Mouse (Mus musculus) liver, adult 2 months (tissue): ENCODE results near the gene Ykt6. TPM values are rescaled to one million over a fixed set of nuclear protein-coding genes. Genes with fewer than 3 reads are reported as not detected.
A peak's percentile ranks its signal among the peaks of the same experiment; 100 is the strongest.

ENCODE experiments used
- DNase-seq: peaks from one replicate; pipeline ENCODE4 v3.0.0-alpha.2; 2011; ENCODE audit warnings: low read depth, low spot score; ENCODE audit errors: extremely low read depth
- H3K27ac ChIP-seq: fragments of 200-500 bp; replicated peaks from 2 replicates; pipeline ENCODE4 v1.5.1; 2012; ENCODE audit warnings: low read depth, mild to moderate bottlenecking, control low read depth, inconsistent platforms, low read length; ENCODE audit not compliant: insufficient read depth
- H3K27me3 ChIP-seq: fragments of 200-500 bp; 2 replicates; pipeline ENCODE4 v1.6.1; 2012; ENCODE audit warnings: mild to moderate bottlenecking, moderate library complexity, low read length, inconsistent platforms; ENCODE audit not compliant: control insufficient read depth, insufficient read depth
- H3K36me3 ChIP-seq: fragments of 200-500 bp; 2 replicates; pipeline ENCODE4 v1.6.1; 2012; ENCODE audit warnings: low read length, inconsistent platforms; ENCODE audit not compliant: control insufficient read depth, insufficient read depth
- H3K4me1 ChIP-seq: fragments of 200-500 bp; 2 replicates; pipeline ENCODE4 v1.6.1; 2011; ENCODE audit warnings: low read length; ENCODE audit not compliant: control insufficient read depth, insufficient read depth
- H3K4me3 ChIP-seq: fragments of 200-500 bp; 2 replicates; pipeline ENCODE4 v1.5.1; 2011; ENCODE audit warnings: low read depth, mild to moderate bottlenecking, control low read depth, low read length, moderate library complexity; ENCODE audit not compliant: insufficient read depth
- H3K79me2 ChIP-seq: fragments of 200-500 bp; 2 replicates; pipeline ENCODE4 v1.6.1; 2012; ENCODE audit warnings: inconsistent platforms, mild to moderate bottlenecking, low read length, moderate library complexity; ENCODE audit not compliant: control insufficient read depth, insufficient read depth
- H3K9ac ChIP-seq: fragments of 200-500 bp; 2 replicates; pipeline ENCODE4 v1.6.1; 2012; ENCODE audit warnings: low read depth, mild to moderate bottlenecking, control low read depth, inconsistent platforms, low read length
- CTCF ChIP-seq: fragments of 200-500 bp; IDR thresholded peaks from 2 replicates; pipeline ENCODE4 v1.5.1; 2011; ENCODE audit warnings: low read depth, low read length, control low read depth
- POLR2A ChIP-seq: fragments of 200-500 bp; IDR thresholded peaks from 2 replicates; pipeline ENCODE4 v1.6.1; 2011; ENCODE audit warnings: low read length, control low read depth; ENCODE audit not compliant: insufficient read depth; ENCODE audit errors: extremely low read depth
- WGBS: fragments of 180-500 bp; shearing (Covaris S2); methylation state at CpG from one replicate; pipeline ENCODE4 v1.1.7; 2018; 5-methylcytosine and 5-hydroxymethylcytosine counted together
- polyA plus RNA-seq: library from polyadenylated mRNA; depleted of rRNA; stranded (reverse); fragments of >200 nt; gene quantifications from 2 replicates; pipeline ENCODE4 v1.2.3, GENCODE M21; 2012
- total RNA-seq: library from RNA; depleted of rRNA; stranded (reverse); fragments of >200 nt; gene quantifications from 2 replicates; pipeline ENCODE4 v1.2.3, GENCODE M21; 2014

Ykt6 gene
- total and polyA plus RNA-seq, 2 experiments, result 37.4 to 41.8 TPM

GRCm38 (mm10) chr11:5918111-5918510, 37.4 kb upstream of the Ykt6 start:
- Histone ChIP-seq H3K27me3 (no peaks in the 10 kb centered on the region), H3K4me1 (peaks cover 33% of the 10 kb centered on the region), H3K36me3 (0 out of 2 replicates have a peak, but pooled peaks cover 2% of the 10 kb centered on the region), H3K9ac (no peak overlapping the region), H3K79me2 (peaks cover 24% of the 10 kb centered on the region; the same call in 1 of the 2 replicates), H3K4me3 (no peak overlapping the region), H3K27ac (peak overlapping the region; percentile 68)
- peak; percentile 85 for DNase-seq
- TF ChIP-seq CTCF (no peak), POLR2A (no peak)
- WGBS, result 25% methylated on average over 2 of the region's 2 CpGs

- 0 out of 2 replicates have a peak, but pooled peaks cover 2% of the 10 kb centered on the region for H3K36me3 ChIP-seq
- DNase-seq, result peak; percentile 100
- H3K27ac ChIP-seq, result peak overlapping the region; percentile 81
- 26% methylated on average over 4 of the region's 4 CpGs for WGBS
- H3K9ac ChIP-seq, result peak overlapping the region; percentile 31; the same call in 1 of the 2 replicates
- H3K4me1 ChIP-seq, result peaks cover 29% of the 10 kb centered on the region
- peaks cover 11% of the 10 kb centered on the region; the same call in 1 of the 2 replicates for H3K79me2 ChIP-seq
- no peaks in the 10 kb centered on the region for H3K27me3 ChIP-seq
- no peak for TF ChIP-seq POLR2A
- TF ChIP-seq CTCF, result no peak
- peak overlapping the region; percentile 15; the same call in 1 of the 2 replicates for H3K4me3 ChIP-seq
Measured at GRCm38 (mm10) chr11:5919606-5920005, 35.9 kb upstream of the Ykt6 start.

- Histone ChIP-seq H3K79me2 (peaks cover 9% of the 10 kb centered on the region; the same call in 1 of the 2 replicates), H3K27ac (peak overlapping the region; percentile 81), H3K9ac (peak overlapping the region; percentile 31), H3K27me3 (no peaks in the 10 kb centered on the region), H3K36me3 (0 out of 2 replicates have a peak, but pooled peaks cover 2% of the 10 kb centered on the region), H3K4me3 (no peak overlapping the region; the same call in 1 of the 2 replicates), H3K4me1 (peaks cover 26% of the 10 kb centered on the region)
- TF ChIP-seq CTCF, result no peak
- TF ChIP-seq POLR2A, result peak; percentile 85
- DNase-seq, result peak; percentile 81
- 17% methylated on average over 17 of the region's 17 CpGs for WGBS
Measured at GRCm38 (mm10) chr11:5920323-5920960, 35.1 kb upstream of the Ykt6 start.

GRCm38 (mm10) chr11:5924699-5925098, 30.8 kb upstream of the Ykt6 start:
- no peak for DNase-seq
- H3K27me3 ChIP-seq, result no peaks in the 10 kb centered on the region
- no peak for TF ChIP-seq CTCF
- no peak for TF ChIP-seq POLR2A
- no peak overlapping the region for H3K27ac ChIP-seq
- peaks cover 2% of the 10 kb centered on the region; the same call in 1 of the 2 replicates for H3K4me1 ChIP-seq
- WGBS, result 70% methylated on average over 8 of the region's 8 CpGs
- H3K9ac ChIP-seq, result no peak overlapping the region
- 0 out of 2 replicates have a peak, but pooled peaks cover 2% of the 10 kb centered on the region for H3K36me3 ChIP-seq
- peaks cover 6% of the 10 kb centered on the region; the same call in 1 of the 2 replicates for H3K79me2 ChIP-seq
- no peak overlapping the region for H3K4me3 ChIP-seq

- no peaks in the 10 kb centered on the region for H3K27me3 ChIP-seq
- 85% methylated on average over 3 of the region's 3 CpGs for WGBS
- TF ChIP-seq POLR2A (no peak), CTCF (no peak)
- H3K4me1 ChIP-seq, result no peaks in the 10 kb centered on the region
- H3K4me3 ChIP-seq, result no peak overlapping the region
- no peak overlapping the region for H3K9ac ChIP-seq
- no peak for DNase-seq
- H3K27ac ChIP-seq, result no peak overlapping the region
- no peaks in the 10 kb centered on the region for H3K36me3 ChIP-seq
- peaks cover 6% of the 10 kb centered on the region; the same call in 1 of the 2 replicates for H3K79me2 ChIP-seq
Measured at GRCm38 (mm10) chr11:5926696-5927220, 28.7 kb upstream of the Ykt6 start.
